Mouse (Mus musculus): ENCODE data around the gene Nfya.

- TF ChIP-seq POLR2A (IDR thresholded peaks at IDR 0.05; ENCODE audit: insufficient read depth, low read depth, low read length) (no peak), CTCF (IDR thresholded peaks at IDR 0.05) (no peak)
Measured at GRCm38 (mm10) chr17:48345824-48346223, 63.9 kb downstream of the Nfya start.
